Mouse (Mus musculus) left cerebral cortex, postnatal 25 days (tissue): Measurements from ENCODE around the gene Fdx1. TPM values are rescaled to one million over a fixed set of nuclear protein-coding genes. Genes with fewer than 3 reads are reported as not detected.

ENCODE experiments used
- DNase-seq, 2 experiments: peaks; one replicate each; pipeline ENCODE4 v3.0.0; 2022; ENCODE audit warnings: low spot score in 2 of 2, mixed read lengths in 1 of 2
- intact Hi-C: fragments of 180-260 bp; cut with DNase I; formaldehyde crosslinking; loops from one replicate; pipeline ENCODE4 v1.15.1; 2025
- total RNA-seq, 2 experiments: library from RNA; stranded (reverse); gene quantifications; 2 replicates each; pipeline ENCODE4 v1.2.3; 2021

The Fdx1 gene
- total RNA-seq, result 10 to 100 TPM; 18.3 to 19.4 TPM

DNA sequence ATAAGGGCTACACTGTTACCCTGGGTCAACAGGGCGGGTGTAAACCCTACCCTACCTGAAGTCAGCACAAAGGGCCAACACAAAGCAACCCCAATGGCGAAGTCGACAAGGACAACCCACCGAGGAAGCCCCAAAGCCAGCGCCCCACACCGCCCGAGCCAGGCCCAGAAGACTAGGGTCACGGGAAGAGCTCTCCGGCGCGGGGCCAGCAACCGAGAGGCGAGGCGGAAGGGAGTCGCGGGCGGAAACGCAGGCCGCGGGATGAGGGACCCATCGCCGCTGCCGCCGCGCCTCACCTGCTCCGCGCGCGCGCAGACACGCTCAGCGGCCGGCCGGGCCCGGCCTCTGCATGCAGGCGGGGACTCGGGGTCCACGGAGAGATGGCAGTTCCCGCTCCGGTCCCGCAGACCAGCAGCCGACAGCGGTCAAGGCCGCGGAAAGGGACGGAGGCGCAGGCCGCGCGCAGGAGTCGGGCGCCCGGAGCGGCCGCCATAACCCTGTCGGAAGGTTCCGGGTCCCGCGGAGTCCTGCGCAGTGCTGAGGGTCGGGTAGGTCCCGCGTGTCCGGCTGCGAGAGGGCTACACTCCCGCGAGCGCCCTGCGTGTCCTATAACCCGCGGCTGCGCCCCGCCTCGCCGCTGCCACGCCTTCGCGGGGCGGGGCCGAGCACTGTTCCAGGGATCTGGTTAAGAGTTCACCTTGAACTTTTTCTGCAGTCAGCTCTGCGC, at the start of gene Fdx1:
TSS of gene Fdx1 (minus strand) at position 582 of the 727 bp plus-strand sequence.
- DNase-seq, result peak; percentile 61 to 66
- intact Hi-C loops, result no loop called here

DNA sequence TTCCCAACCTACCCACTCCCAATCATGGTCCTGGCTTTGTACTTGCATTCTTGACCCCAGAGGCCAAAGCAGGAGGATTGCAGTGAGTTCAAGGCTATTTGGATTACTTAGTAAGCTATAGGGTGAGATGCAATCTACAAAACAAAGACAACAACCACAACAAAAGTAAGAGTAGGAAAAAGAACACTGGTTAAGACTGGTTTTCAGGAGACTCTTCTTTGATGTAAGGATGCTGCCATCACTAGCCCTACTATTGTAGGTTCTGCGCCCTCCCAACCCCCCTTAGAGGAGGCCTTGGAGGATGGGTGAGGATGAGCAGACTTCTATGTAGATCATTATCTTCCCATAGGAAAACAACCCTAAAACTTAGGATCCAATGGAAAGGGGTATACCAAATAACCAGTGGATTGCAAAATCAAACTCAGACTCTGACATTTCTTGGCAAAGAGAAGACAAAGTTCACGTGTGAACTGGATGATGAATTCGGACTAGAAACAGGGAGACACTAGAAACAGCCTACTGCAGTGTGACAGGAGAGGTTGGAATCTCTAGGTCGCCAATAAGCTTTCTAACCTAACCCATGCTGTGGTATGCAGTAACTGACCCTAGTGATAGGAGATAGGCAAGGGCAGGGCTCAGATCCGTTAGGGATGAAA, 49.6 kb upstream of the Fdx1 start:
- intact Hi-C loops, result no loop called here

GRCm38 (mm10) chr9:52012311-52012710, 49.0 kb upstream of the Fdx1 start:
- intact Hi-C loops, result no loop called here
- DNase-seq, result peak in 1 of 2 experiments; percentile 68

More for the DNA sequence above, 49.6 kb upstream of the Fdx1 start:
- DNase-seq, result no peak

DNA sequence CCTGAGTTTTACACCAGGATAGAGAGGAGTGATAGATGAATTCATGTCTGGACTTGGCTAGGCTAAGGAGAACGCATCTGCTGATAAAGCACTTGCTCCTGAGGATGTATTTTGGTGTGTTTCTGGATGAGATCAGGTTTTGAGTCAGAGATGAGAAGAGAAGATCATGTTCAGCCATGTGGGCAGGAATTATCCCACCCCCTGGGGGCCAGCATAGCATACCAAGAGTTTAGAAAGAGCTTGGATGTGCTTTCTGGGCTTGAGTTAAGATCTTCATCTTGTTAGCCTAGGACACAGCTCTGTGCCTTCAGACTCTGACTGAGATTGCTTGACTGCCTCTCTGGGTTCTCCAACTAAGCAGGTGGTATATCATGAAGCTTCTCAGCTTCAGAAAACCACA, 45.2 kb upstream of the Fdx1 start:
- intact Hi-C loops, result no loop called here
- no peak for DNase-seq

DNA sequence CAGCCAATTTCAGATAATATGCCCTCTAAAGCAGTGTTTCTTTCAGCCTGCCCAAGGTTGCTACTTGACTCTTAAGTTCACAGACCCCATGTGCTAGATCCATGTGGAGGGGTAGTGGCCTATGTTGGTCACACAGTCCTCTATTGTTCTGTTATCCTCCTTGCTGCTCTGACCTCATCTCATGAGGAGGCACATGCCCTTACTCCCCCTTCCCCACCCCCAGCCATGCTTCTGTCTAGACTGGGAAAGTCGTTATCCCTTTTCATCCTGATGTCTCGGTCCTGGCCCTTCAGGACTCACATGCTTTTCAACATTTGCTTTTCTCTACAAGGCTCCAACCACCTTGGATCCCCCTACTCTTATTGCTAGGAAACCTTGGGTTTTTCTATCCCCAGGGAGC, 44.0 kb upstream of the Fdx1 start:
- intact Hi-C loops, result no loop called here
- DNase-seq, result no peak

- DNase-seq, result no peak
- intact Hi-C loops, result no loop called here
Observed at GRCm38 (mm10) chr9:52003501-52003900, 40.1 kb upstream of the Fdx1 start.

- intact Hi-C loops, result no loop called here
- DNase-seq, result no peak
Observed at GRCm38 (mm10) chr9:51995331-51996099, 32.2 kb upstream of the Fdx1 start.

DNA sequence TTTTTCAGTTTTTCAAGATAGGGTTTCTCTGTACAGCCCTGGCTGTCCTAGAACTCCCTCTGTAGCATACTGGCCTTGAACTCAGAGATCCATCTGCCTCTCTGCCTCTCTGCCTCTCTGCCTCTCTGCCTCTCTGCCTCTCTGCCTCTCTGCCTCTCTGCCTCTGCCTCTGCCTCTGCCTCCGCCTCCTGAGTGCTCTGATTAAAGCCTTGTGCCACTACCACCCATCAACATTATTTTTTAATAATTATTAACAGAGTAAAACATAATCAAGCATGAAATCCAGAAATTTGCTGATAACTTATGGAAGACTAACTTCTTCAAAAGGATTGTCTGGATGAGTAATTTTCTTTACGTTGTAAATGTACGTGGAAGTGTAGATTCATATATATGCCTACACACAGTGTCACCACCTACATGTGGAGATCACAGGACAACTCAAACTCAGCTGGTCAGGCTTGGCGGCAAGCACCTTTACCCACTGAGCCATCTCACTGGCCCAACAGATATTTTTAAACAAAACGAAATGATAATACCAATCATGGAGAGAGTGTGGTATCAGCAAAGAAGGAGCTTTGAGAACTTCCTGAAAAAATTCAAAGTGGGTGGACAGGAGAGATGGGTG, 31.4 kb upstream of the Fdx1 start:
- intact Hi-C loops, result loop anchor here (5.0 kb wide), 1 partner anchor 293 kb away; no protein-coding TSS in a partner anchor

GRCm38 (mm10) chr9:51993486-51994275, 30.3 kb upstream of the Fdx1 start:
- no peak for DNase-seq
- intact Hi-C loops, result loop anchor here (5.0 kb wide), 1 partner anchor 294 kb away; no protein-coding TSS in a partner anchor

More for the DNA sequence above, 31.4 kb upstream of the Fdx1 start:
- DNase-seq, result no peak

GRCm38 (mm10) chr9:51991241-51991876, 28.0 kb upstream of the Fdx1 start:
- DNase-seq, result no peak
- intact Hi-C loops, result loop anchor here (2.0 to 5.0 kb wide), 2 partner anchors 107 to 296 kb away; no protein-coding TSS in a partner anchor

DNA sequence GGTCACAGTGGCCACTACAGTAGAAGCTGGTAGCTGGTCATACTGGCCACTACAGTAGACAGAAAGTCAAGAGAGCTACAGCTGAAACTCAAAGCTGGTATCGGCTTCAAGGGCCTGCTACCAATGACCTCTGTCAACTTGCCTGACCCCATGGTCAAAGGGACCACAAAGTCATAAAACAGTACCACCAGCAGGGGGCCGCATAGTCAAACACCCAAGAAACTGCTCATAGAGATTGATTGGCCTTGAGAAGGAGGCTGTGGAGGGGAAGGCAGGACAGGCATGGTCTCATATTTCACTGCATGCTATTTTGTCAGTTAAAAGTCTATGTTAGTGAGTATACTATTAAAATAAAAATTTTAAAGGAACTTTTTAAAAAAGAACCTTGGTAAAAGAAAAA, 27.5 kb upstream of the Fdx1 start:
- no peak for DNase-seq
- intact Hi-C loops, result loop anchor here (2.0 to 5.0 kb wide), 2 partner anchors 108 to 296 kb away; no protein-coding TSS in a partner anchor

GRCm38 (mm10) chr9:51985493-51986099, 22.2 kb upstream of the Fdx1 start:
- intact Hi-C loops, result no loop called here

GRCm38 (mm10) chr9:51981131-51981530, 17.8 kb upstream of the Fdx1 start:
- intact Hi-C loops, result no loop called here

More at GRCm38 (mm10) chr9:51985493-51986099, 22.2 kb upstream of the Fdx1 start:
- peak; percentile 73 to 92 for DNase-seq

DNA sequence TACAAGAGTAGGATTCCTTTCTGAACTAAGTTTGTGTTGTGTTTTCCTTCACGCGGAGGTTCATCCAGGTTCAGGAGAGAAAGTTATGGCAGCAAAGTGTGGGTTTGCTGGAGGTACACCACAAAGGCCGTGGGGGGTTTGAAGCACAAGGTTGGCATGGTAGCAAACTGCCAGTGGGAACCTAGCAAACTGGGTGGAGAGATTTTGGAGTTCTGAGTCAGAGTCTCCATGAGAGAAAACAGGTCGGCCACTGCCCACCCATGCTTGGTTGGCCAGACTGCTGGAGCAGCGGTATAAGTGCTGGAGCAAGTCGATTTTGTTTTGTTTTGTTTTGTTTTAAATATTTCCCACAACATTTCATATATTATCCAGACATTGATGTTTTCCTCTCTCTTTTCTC, 15.9 kb upstream of the Fdx1 start:
- intact Hi-C loops, result loop anchor here (5.0 kb wide), 1 partner anchor 308 kb away; no protein-coding TSS in a partner anchor
- no peak for DNase-seq

More at GRCm38 (mm10) chr9:51981131-51981530, 17.8 kb upstream of the Fdx1 start:
- DNase-seq, result peak in 1 of 2 experiments; percentile 36

DNA sequence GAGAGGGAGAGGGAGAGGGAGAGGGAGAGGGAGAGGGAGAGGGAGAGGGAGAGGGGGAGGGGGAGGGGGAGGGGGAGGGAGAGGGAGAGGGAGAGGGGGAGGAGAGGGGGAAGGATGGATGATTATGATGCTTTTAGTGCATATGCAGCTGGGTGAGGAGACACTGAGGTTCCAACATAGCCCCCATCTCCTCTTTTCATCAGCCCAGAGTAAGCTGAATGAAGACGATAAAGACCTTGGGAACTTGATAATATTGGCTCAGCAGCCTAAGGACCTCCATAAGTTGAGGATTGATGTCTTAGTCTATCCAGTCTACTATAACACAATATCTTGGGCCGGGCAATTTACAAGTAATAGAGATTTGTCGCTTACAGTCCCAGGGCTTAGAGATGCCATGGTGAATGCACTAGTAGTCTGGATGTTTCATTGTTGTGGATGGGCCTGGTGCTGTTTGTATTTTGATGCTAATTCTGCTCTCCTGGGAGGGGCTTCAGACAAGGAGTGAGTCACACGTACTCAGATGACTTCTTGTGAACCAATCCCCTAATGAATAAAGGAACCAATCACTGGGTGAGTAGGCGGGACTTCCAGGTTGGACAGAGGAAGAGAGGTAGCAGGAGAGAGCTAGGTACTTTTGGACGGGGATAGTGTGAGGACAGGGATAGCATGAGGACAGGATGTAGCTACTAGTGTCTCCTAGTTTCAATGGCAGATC, 15.3 kb upstream of the Fdx1 start:
- intact Hi-C loops, result loop anchor here (5.0 kb wide), 1 partner anchor 309 kb away; no protein-coding TSS in a partner anchor
- no peak for DNase-seq

DNA sequence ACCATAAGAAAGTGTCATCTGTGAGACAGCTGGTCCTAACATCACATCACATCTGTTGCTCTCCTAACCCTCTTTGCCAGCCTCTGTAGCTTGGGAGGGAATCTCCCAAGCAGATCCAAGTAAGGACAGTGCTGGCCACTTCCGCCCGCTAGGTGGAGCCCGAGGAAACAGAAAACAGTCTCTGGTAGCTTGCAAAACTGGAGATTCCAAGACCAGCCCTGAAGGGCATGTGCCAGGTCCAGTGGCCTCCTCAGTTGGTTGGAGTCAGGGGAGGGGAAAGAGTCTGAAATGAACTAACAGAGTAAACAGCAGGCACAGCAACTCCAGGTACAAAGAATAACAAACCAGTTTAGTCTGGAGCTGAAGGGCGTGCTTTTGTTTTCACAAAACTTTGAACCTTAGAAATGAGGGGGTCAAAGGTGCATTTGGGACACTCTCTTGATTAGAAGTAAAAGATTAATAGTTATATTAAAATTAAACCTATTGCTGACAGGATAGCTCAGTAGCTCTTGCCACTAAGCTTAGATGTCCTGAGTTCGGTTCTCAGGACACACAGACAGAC, 14.2 kb upstream of the Fdx1 start:
- intact Hi-C loops, result loop anchor here (2.0 to 5.0 kb wide), 2 partner anchors 121 to 310 kb away; no protein-coding TSS in a partner anchor
- peak; percentile 80 to 88 for DNase-seq

- no peak for DNase-seq
- intact Hi-C loops, result loop anchor here (5.0 kb wide), 1 partner anchor 312 kb away; no protein-coding TSS in a partner anchor
Observed at GRCm38 (mm10) chr9:51974871-51975270, 11.5 kb upstream of the Fdx1 start.
